Mouse (Mus musculus): Measurements from ENCODE around the gene Lysmd2.

Gene Lysmd2

GRCm38 (mm10) chr9:75625556-75626307 is at the start of gene Lysmd2:
Lysmd2 (plus strand) TSS chr9:75625741.
- peak; percentile 71 for DNase-seq (ENCODE audit: low read depth)

GRCm38 (mm10) chr9:75579321-75579720 is 46.2 kb upstream of the Lysmd2 start:
- DNase-seq (ENCODE audit: low read depth): no peak

- peak; percentile 71 for DNase-seq (ENCODE audit: low read depth)
Observed at GRCm38 (mm10) chr9:75581694-75582350, 43.7 kb upstream of the Lysmd2 start.

GRCm38 (mm10) chr9:75589850-75590790 is 35.4 kb upstream of the Lysmd2 start:
- DNase-seq (ENCODE audit: low read depth): no peak

GRCm38 (mm10) chr9:75593481-75593880 is 32.1 kb upstream of the Lysmd2 start:
- peak; percentile 7 for DNase-seq (ENCODE audit: low read depth)

GRCm38 (mm10) chr9:75597036-75597435 is 28.5 kb upstream of the Lysmd2 start:
- DNase-seq (ENCODE audit: low read depth): no peak

- DNase-seq (ENCODE audit: low read depth): no peak
Observed at GRCm38 (mm10) chr9:75597596-75597995, 27.9 kb upstream of the Lysmd2 start.

- DNase-seq (ENCODE audit: low read depth): no peak
Observed at GRCm38 (mm10) chr9:75599191-75599841, 26.2 kb upstream of the Lysmd2 start.

GRCm38 (mm10) chr9:75600166-75600934 is 25.2 kb upstream of the Lysmd2 start:
- DNase-seq (ENCODE audit: low read depth): no peak

- no peak for DNase-seq (ENCODE audit: low read depth)
Observed at GRCm38 (mm10) chr9:75601510-75601909, 24.0 kb upstream of the Lysmd2 start.

GRCm38 (mm10) chr9:75607496-75607895 is 18.0 kb upstream of the Lysmd2 start:
- no peak for DNase-seq (ENCODE audit: low read depth)

- no peak for DNase-seq (ENCODE audit: low read depth)
Observed at GRCm38 (mm10) chr9:75609505-75609904, 16.0 kb upstream of the Lysmd2 start.

GRCm38 (mm10) chr9:75609965-75610364 is 15.6 kb upstream of the Lysmd2 start:
- DNase-seq (ENCODE audit: low read depth): no peak

GRCm38 (mm10) chr9:75610571-75611493 is 14.7 kb upstream of the Lysmd2 start, which contains the start of gene Tmod2:
Tmod2 (minus strand) TSS chr9:75611325.
- no peak for DNase-seq (ENCODE audit: low read depth)

GRCm38 (mm10) chr9:75616560-75616959 is 9.0 kb upstream of the Lysmd2 start:
- DNase-seq (ENCODE audit: low read depth): no peak

- DNase-seq (ENCODE audit: low read depth): no peak
Observed at GRCm38 (mm10) chr9:75618836-75619400, 6.6 kb upstream of the Lysmd2 start.

- peak; percentile 30 for DNase-seq (ENCODE audit: low read depth)
Observed at GRCm38 (mm10) chr9:75619761-75620160, 5.8 kb upstream of the Lysmd2 start.

GRCm38 (mm10) chr9:75621428-75621827 is 4.1 kb upstream of the Lysmd2 start:
- peak; percentile 10 for DNase-seq (ENCODE audit: low read depth)

GRCm38 (mm10) chr9:75624983-75625555 is 472 bp upstream of the Lysmd2 start:
- DNase-seq (ENCODE audit: low read depth): peak; percentile 37

Data from induced T-regulatory cell, adult 2 months (primary cell).